Mouse (Mus musculus) B cell, adult 2 months (primary cell): ENCODE data around the gene Ranbp9.
"Not testable (repeated sequence)": the region's sequence is repeated elsewhere in the genome, so short reads cannot be mapped to it uniquely, and the experiment has no call there.

Experiments used
- DNase-seq, 2 experiments: peaks; one replicate each; pipeline ENCODE4 v3.0.0; 2022

Gene Ranbp9

GRCm38 (mm10) chr13:43495645-43496044 lies 14.6 kb upstream of the Ranbp9 start:
- DNase-seq: no peak

GRCm38 (mm10) chr13:43493725-43494124 lies 12.6 kb upstream of the Ranbp9 start:
- DNase-seq: no peak

- DNase-seq: no peak
Measured at GRCm38 (mm10) chr13:43493058-43493481, 12.0 kb upstream of the Ranbp9 start.

GRCm38 (mm10) chr13:43486501-43487213 lies 5.6 kb upstream of the Ranbp9 start:
- no peak for DNase-seq

- DNase-seq: no peak
Measured at GRCm38 (mm10) chr13:43485278-43485976, 4.3 kb upstream of the Ranbp9 start.

- no peak for DNase-seq
Measured at GRCm38 (mm10) chr13:43482782-43483181, 1.7 kb upstream of the Ranbp9 start.

GRCm38 (mm10) chr13:43481859-43482245 lies 770 bp upstream of the Ranbp9 start:
- DNase-seq: no peak

GRCm38 (mm10) chr13:43480595-43480956 lies 506 bp downstream of the Ranbp9 start:
- no peak for DNase-seq

- peak; percentile 49 to 54 for DNase-seq
Measured at GRCm38 (mm10) chr13:43479767-43480571, 1.1 kb downstream of the Ranbp9 start.

GRCm38 (mm10) chr13:43479024-43479705 lies 1.9 kb downstream of the Ranbp9 start:
- no peak for DNase-seq

- no peak for DNase-seq
Measured at GRCm38 (mm10) chr13:43478586-43478985, 2.5 kb downstream of the Ranbp9 start.

GRCm38 (mm10) chr13:43477098-43477697 lies 3.9 kb downstream of the Ranbp9 start:
- DNase-seq: no peak

- no peak for DNase-seq
Measured at GRCm38 (mm10) chr13:43476226-43476625, 4.9 kb downstream of the Ranbp9 start.

- no peak for DNase-seq
Measured at GRCm38 (mm10) chr13:43474722-43475121, 6.4 kb downstream of the Ranbp9 start.

GRCm38 (mm10) chr13:43471861-43472260 lies 9.2 kb downstream of the Ranbp9 start:
- not testable (repeated sequence) for DNase-seq

GRCm38 (mm10) chr13:43469607-43470006 lies 11.5 kb downstream of the Ranbp9 start:
- DNase-seq: no peak

GRCm38 (mm10) chr13:43464605-43465004 lies 16.5 kb downstream of the Ranbp9 start:
- DNase-seq: no peak

GRCm38 (mm10) chr13:43457161-43457560 lies 23.9 kb downstream of the Ranbp9 start:
- no peak for DNase-seq

GRCm38 (mm10) chr13:43454431-43454830 lies 26.7 kb downstream of the Ranbp9 start:
- DNase-seq: no peak

GRCm38 (mm10) chr13:43452843-43453605 lies 28.1 kb downstream of the Ranbp9 start:
- DNase-seq: peak in 1 of 2 experiments; percentile 29

GRCm38 (mm10) chr13:43452177-43452576 lies 28.9 kb downstream of the Ranbp9 start:
- DNase-seq: no peak

GRCm38 (mm10) chr13:43450686-43451085 lies 30.4 kb downstream of the Ranbp9 start:
- no peak for DNase-seq
